Mouse (Mus musculus): ENCODE measurements at regions not wholly inside any gene's neighbourhood (a gene's known extent, or its start where the extent isn't known, plus 50 kb on each side); places are given as distances from the start of the nearest gene placed in this dataset.
A peak's percentile ranks its signal among the peaks of the same experiment; 100 is the strongest.

GRCm38 (mm10) chr2:48465483-48465882, 348.4 kb upstream of the Acvr2a start:
- DNase-seq = no peak

GRCm38 (mm10) chr2:48468895-48469294, 345.0 kb upstream of the Acvr2a start:
- no peak for DNase-seq

GRCm38 (mm10) chr2:48469357-48469756, 344.6 kb upstream of the Acvr2a start:
- no peak for DNase-seq

- no peak for DNase-seq
Observed at GRCm38 (mm10) chr2:48473102-48473501, 340.8 kb upstream of the Acvr2a start.

DNA sequence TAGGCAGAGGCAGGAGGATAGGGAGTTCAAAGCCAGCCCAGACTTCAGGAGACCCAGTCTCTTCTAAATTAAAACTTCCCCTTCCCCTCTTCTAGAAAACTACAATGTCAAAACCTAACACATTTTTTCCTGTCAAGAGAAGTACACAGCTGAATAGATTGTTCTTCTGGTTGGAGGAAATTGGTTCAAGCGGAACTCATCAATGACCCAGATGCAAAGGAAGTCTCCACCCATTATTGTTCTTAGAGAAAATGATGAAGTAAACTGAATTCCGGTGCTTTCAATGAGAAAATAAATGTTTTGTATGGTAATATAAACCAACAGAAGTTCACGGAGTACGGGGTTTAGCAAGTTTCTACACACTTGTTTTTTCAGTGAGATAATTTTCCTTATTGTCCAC, 339.3 kb upstream of the Acvr2a start:
- DNase-seq = no peak

- no peak for DNase-seq
Observed at GRCm38 (mm10) chr2:48476777-48477176, 337.1 kb upstream of the Acvr2a start.

DNA sequence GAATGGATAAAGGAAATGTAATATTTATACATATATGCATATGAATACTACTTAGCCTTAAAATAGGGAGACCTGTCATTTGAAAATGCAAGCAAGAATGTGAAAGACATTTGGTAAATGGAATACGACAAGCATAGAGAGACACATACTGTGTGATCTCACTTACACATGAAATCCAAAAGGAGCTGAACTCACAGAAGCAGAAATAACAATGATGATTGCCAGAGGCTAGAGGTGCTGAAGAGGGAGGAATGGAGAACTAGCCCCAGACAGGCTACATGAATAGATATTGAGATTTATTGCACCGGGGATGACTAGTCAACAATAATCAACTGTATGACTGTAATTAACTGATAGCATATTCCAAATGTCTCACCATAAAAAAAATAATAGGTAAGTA, 336.6 kb upstream of the Acvr2a start:
- DNase-seq = no peak

DNA sequence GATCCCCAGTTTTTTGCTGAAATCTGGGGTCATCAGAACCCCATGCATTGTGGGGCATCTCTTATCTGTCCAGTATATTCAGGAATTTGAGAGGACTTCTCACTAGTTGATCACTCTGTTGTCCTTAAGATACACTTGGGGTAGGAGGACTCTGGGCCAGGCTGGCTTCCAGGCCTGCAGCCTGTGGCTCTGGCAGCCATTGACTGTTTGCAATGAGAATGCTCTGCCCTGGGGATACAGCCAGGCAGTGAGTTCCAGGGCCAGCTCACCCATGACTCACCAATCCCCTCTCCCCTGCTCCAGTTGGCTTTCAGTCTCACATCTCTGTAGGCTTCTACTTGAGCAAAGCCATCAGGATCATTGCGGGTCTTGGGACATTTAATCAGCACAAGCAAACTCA, 334.3 kb upstream of the Acvr2a start:
- DNase-seq = no peak

DNA sequence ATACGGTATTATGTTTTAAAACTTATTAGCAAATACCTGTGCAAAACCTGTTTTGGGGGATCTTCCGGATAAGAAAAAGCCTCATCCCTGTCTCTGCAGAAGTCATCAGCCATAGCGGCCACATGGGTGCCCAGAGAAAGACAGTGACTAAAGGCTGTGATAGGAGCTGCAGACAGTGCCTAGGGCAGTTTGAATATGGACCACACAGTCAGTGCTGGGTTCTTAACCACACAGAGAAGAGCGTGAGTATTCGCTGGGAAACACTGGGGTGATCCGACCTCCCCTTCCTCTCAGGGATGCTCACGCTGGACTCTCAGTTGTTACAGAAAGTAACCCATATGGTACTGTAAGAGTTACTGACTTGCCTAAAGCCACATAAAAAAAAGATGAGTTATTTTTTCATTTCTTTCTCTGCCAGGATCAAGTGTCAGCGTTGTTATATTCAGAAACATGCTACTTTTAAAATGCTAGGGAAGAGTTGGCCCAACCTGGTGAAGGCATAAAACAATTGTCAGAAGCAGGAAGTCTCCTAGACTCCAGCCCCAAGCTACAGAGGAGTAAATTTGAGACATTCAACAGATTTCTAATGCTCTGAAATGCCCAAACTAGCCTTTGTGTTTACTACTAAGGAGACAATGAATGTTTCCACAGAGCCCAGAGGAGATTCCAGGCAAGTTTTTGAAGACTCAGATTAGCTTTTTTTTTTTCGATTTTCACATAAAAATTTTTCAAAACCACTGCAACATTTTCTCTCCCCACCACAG, 333.3 kb upstream of the Acvr2a start:
- DNase-seq = no peak

GRCm38 (mm10) chr2:48481209-48481742, 332.6 kb upstream of the Acvr2a start:
- DNase-seq = no peak

GRCm38 (mm10) chr2:48493574-48493973, 320.3 kb upstream of the Acvr2a start:
- no peak for DNase-seq

DNA sequence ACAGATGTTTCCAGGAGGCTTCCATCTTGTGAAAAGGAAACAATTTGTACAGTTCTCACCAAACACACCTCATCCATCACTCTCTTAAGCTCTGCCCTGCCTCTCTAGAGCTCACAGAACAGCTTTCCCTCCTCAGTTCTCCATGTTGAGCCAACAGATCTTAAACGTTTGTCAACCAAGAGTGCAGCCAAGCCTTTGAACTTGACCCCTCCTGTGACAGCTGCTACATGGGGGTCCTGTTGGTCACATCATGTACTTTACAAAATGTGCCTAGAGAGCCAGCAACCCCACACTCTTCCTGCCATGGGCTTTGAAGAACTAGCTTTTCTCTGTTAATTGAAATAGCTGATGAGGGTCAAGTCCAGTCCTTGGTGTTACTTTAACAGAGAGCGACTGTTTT, 319.8 kb upstream of the Acvr2a start:
- DNase-seq = no peak

DNA sequence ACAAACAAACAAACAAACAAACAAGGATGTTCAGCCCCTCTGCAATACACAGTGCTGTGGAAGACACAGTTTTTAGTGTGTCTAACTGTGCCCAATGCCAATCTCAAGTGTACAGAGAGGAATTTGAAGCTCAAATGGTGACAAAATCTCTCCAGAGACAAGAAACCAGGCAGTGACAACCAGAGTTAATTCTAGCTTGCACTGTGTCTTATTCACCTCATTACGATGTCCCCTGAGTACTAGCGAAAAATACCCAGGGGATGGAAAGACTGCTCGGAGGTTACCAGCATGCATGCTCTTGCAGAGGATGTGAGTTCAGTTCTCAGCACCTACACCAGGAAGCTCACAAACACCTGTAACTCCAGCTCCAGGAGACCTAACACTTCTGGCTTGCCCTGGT, 319.3 kb upstream of the Acvr2a start:
- DNase-seq = no peak

- no peak for DNase-seq
Observed at GRCm38 (mm10) chr2:48498047-48498723, 315.7 kb upstream of the Acvr2a start.

GRCm38 (mm10) chr2:48499396-48499795, 314.5 kb upstream of the Acvr2a start:
- no peak for DNase-seq

DNA sequence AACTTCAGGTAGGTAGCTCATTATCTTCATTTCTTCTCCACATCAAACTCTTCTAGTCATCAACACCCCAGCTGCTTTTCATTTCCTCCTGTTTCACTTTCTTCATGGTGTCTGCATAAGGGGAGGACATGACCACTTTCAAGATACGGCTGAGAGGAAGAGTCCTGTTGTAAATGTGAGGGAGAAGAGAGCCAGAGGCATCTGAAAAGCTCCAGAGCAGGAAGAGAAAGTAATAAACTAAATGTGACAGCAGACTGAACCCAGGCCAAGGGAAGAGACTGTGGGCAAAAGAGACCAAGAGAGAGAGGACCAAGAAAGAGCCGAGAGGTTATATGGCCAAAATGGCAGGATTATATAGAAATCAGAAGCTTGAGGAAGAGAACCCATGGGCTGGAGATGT, 312.5 kb upstream of the Acvr2a start:
- DNase-seq = no peak

DNA sequence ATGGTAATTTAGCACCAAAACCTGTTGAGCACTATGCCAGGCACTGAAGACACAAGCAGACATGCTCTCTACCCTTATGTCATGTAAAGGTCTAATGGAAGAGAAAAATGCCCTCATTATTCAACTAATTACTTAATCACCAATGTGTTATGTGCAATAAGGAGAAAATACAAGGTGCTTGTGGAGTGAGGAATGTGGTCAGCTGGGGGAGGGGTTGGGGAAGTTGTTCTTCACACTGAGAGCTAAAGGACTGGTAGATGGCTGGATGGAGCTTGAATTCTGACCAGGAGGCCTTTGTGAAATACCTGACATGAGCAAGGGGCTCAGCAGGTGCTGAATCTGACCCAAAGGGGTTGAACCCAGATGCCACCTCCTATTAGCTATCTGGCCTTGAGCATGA, 300.1 kb upstream of the Acvr2a start:
- no peak for DNase-seq

GRCm38 (mm10) chr2:48519838-48520404, 294.0 kb upstream of the Acvr2a start:
- no peak for DNase-seq

DNA sequence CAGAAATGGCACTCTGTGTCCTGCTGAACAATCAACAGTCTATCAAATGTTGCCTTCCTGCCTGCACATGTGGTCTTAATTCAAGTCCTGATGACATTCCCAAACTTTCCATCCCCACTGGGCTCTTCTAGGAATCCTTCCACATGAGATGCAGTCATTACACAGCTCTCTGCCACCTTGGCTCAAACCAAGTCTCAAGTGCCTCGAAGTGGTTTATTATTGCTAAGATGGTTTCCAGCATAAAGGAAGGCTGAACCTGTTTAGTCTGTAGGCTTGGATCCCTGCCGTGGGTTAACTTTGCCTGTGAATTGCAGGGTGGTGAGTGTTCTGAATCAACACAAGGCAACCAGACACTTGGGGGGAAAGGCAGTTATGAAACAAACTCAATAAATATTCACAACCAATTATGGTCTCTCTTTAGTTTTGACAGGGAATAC, 293.4 kb upstream of the Acvr2a start:
- no peak for DNase-seq

GRCm38 (mm10) chr2:48535453-48535852, 278.5 kb upstream of the Acvr2a start:
- no peak for DNase-seq

GRCm38 (mm10) chr2:48536930-48537329, 277.0 kb upstream of the Acvr2a start:
- DNase-seq = no peak

- peak; percentile 8 to 18 for DNase-seq
Observed at GRCm38 (mm10) chr2:48538668-48539341, 275.1 kb upstream of the Acvr2a start.

GRCm38 (mm10) chr2:48539465-48540055, 274.3 kb upstream of the Acvr2a start:
- DNase-seq = no peak

All from layer of hippocampus, postnatal 36 days (tissue).